Mouse (Mus musculus) midbrain, postnatal 0 days (tissue): ENCODE data around the gene Vmn1r86. TPM values are rescaled to one million over a fixed set of nuclear protein-coding genes. Genes with fewer than 3 reads are reported as not detected.

Experiments used
- ATAC-seq: fragments of 200-750 bp; cut with Nextera tagmentation; 2 replicates; pipeline ENCODE4 v1.8.0; 2017; ENCODE audit warnings: moderate number of reproducible peaks, mild to moderate bottlenecking, moderate TSS enrichment, moderate library complexity; ENCODE audit not compliant: low FRiP score
- DNase-seq: peaks from one replicate; pipeline ENCODE4 v3.0.0-alpha.2; 2015; ENCODE audit warnings: low spot score
- H3K27ac ChIP-seq: fragments of 300-500 bp; sonication (generic); 2 replicates; pipeline ENCODE4 v1.5.1; 2014; ENCODE audit warnings: low read depth, mild to moderate bottlenecking, low read length, mixed read lengths
- H3K27me3 ChIP-seq: fragments of 300-500 bp; sonication (generic); 2 replicates; pipeline ENCODE4 v1.6.1; 2014; ENCODE audit warnings: low read length, control low read depth, mixed read lengths; ENCODE audit not compliant: insufficient read depth
- H3K36me3 ChIP-seq: fragments of 300-500 bp; sonication (generic); 2 replicates; pipeline ENCODE4 v1.6.1; 2014; ENCODE audit warnings: low read length, control low read depth, mixed read lengths; ENCODE audit not compliant: insufficient read depth
- H3K4me1 ChIP-seq: fragments of 300-500 bp; sonication (generic); 2 replicates; pipeline ENCODE4 v1.6.1; 2014; ENCODE audit warnings: mild to moderate bottlenecking, control low read depth, antibody characterized with exemption, low read length, mixed read lengths; ENCODE audit not compliant: insufficient read depth
- H3K4me2 ChIP-seq: fragments of 300-500 bp; sonication (generic); 2 replicates; pipeline ENCODE4 v1.6.1; 2014; ENCODE audit warnings: low read depth, mild to moderate bottlenecking, low read length, mixed read lengths; ENCODE audit not compliant: poor library complexity, severe bottlenecking
- H3K4me3 ChIP-seq: fragments of 300-500 bp; sonication (generic); 2 replicates; pipeline ENCODE4 v1.5.1; 2014; ENCODE audit warnings: low read depth, mild to moderate bottlenecking, low read length, moderate library complexity
- H3K9ac ChIP-seq: fragments of 300-500 bp; sonication (generic); replicated peaks from 2 replicates; pipeline ENCODE4 v1.6.1; 2014; ENCODE audit warnings: mild to moderate bottlenecking, low read length, moderate library complexity, mixed read lengths; ENCODE audit not compliant: poor library complexity, severe bottlenecking
- H3K9me3 ChIP-seq: fragments of 300-500 bp; sonication (generic); 2 replicates; pipeline ENCODE4 v1.6.1; 2016; ENCODE audit warnings: low read length, control low read depth
- CTCF ChIP-seq: IDR thresholded peaks from 2 replicates; pipeline ENCODE4 v1.5.1; 2016; ENCODE audit warnings: antibody characterized with exemption, mild to moderate bottlenecking
- WGBS: fragments of 180-500 bp; shearing (Covaris S2); extraction: QIAGEN DNeasy Blood & Tissue Kit; methylation state at CpG from one replicate; pipeline ENCODE4 v1.1.7; 2014; 5-methylcytosine and 5-hydroxymethylcytosine counted together
- polyA plus RNA-seq: library from polyadenylated mRNA; unstranded; fragments of >200 nt; fragmentation: Nextera tagmentation; extraction: Ambion mirVana; gene quantifications from 2 replicates; pipeline ENCODE4 v1.2.1, GENCODE M21; 2015
- total RNA-seq: library from RNA; depleted of rRNA; stranded (reverse); fragments of >200 nt; gene quantifications from 2 replicates; pipeline ENCODE4 v1.2.3, GENCODE M21; 2014; rRNA removed

Gene Vmn1r86
- total and polyA plus RNA-seq, 2 experiments from 2014 or later, result not detected

GRCm38 (mm10) chr7:13053961-13054286 lies 65.8 kb downstream of the Vmn1r86 start:
- Histone ChIP-seq H3K27ac (peak overlapping the region; percentile 81), H3K27me3 (no peaks in the 10 kb centered on the region), H3K9me3 (no peaks in the 10 kb centered on the region), H3K9ac (peak overlapping the region; percentile 42), H3K4me2 (peak overlapping the region; percentile 58), H3K36me3 (no peaks in the 10 kb centered on the region; the same call in 1 of the 2 replicates), H3K4me3 (peak overlapping the region; percentile 58), H3K4me1 (peaks cover 5% of the 10 kb centered on the region; the same call in 1 of the 2 replicates)
- ATAC-seq, result no peak; the same call in 1 of the 2 replicates
- no peak for DNase-seq
- no peak for TF ChIP-seq CTCF
- WGBS, result 2% methylated on average over 15 of the region's 15 CpGs

DNA sequence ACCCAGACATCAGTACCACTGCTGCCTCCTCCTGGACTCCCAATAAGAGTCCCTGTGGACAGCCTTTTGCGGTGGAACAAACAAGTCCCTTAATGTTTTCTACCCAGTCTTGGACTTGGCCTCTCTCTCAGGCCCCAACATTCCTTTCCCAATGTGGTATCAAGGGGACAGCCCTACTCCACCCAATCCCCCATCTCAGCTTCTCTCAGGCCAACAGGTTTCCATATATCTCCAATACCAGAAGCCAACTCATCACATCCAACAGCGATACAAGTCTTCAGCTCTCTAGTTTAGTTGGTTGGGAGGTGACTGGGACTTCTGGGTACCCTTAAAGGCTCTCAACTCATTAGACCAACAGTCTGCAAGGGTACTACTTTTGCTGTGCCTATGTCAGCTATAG lies 66.2 kb downstream of the Vmn1r86 start:
- no peak for DNase-seq
- H3K4me2 ChIP-seq, result peak overlapping the region; percentile 58
- 94% methylated on average over 2 of the region's 2 CpGs for WGBS
- no peaks in the 10 kb centered on the region for H3K9me3 ChIP-seq
- H3K4me1 ChIP-seq, result peaks cover 5% of the 10 kb centered on the region; the same call in 1 of the 2 replicates
- H3K4me3 ChIP-seq, result peak overlapping the region; percentile 58
- peak overlapping the region; percentile 42 for H3K9ac ChIP-seq
- no peaks in the 10 kb centered on the region; the same call in 1 of the 2 replicates for H3K36me3 ChIP-seq
- no peaks in the 10 kb centered on the region for H3K27me3 ChIP-seq
- peak overlapping the region; percentile 81; the same call in 1 of the 2 replicates for H3K27ac ChIP-seq
- ATAC-seq, result no peak
- TF ChIP-seq CTCF, result no peak

GRCm38 (mm10) chr7:13053001-13053400 lies 66.7 kb downstream of the Vmn1r86 start:
- no peak for ATAC-seq
- WGBS, result 88% methylated on average over 13 of the region's 13 CpGs
- TF ChIP-seq CTCF, result no peak
- no peak overlapping the region for H3K27ac ChIP-seq
- no peak overlapping the region for H3K9ac ChIP-seq
- H3K36me3 ChIP-seq, result no peaks in the 10 kb centered on the region; the same call in 1 of the 2 replicates
- H3K4me1 ChIP-seq, result peaks cover 5% of the 10 kb centered on the region; the same call in 1 of the 2 replicates
- DNase-seq, result no peak
- no peak overlapping the region for H3K4me3 ChIP-seq
- no peaks in the 10 kb centered on the region for H3K27me3 ChIP-seq
- no peaks in the 10 kb centered on the region for H3K9me3 ChIP-seq
- no peak overlapping the region for H3K4me2 ChIP-seq

Other genes with a start within 250 kb of the Vmn1r86 start
- gene Zfp128, start 238.7 kb downstream of the Vmn1r86 start, total RNA-seq, result 16.6 and 17.9 TPM in 2 replicates
- 2.0 and 3.0 TPM in 2 replicates for gene Zfp128, start 238.7 kb downstream of the Vmn1r86 start, polyA plus RNA-seq
- gene Zscan22, start 222.1 kb downstream of the Vmn1r86 start, total RNA-seq, result 4.4 and 8.3 TPM in 2 replicates
- 2.6 and 3.7 TPM in 2 replicates for gene Zscan22, start 222.1 kb downstream of the Vmn1r86 start, polyA plus RNA-seq
- 1,185 and 1,542 TPM in 2 replicates for gene Rps5, start 197.6 kb downstream of the Vmn1r86 start, total RNA-seq
- 583 and 614 TPM in 2 replicates for gene Rps5, start 197.6 kb downstream of the Vmn1r86 start, polyA plus RNA-seq
- gene Rnf225, start 192.5 kb downstream of the Vmn1r86 start, total RNA-seq, result 1.9 and 2.7 TPM in 2 replicates
- gene Rnf225, start 192.5 kb downstream of the Vmn1r86 start, polyA plus RNA-seq, result 1.1 and 1.2 TPM in 2 replicates
- gene Zfp324, start 154.1 kb downstream of the Vmn1r86 start, total RNA-seq, result 31.7 and 35.4 TPM in 2 replicates
- 7.7 and 9.0 TPM in 2 replicates for gene Zfp324, start 154.1 kb downstream of the Vmn1r86 start, polyA plus RNA-seq
- 11.9 and 13.0 TPM in 2 replicates for gene Zfp446, start 142.1 kb downstream of the Vmn1r86 start, total RNA-seq
- gene Zfp446, start 142.1 kb downstream of the Vmn1r86 start, polyA plus RNA-seq, result 8.2 and 8.9 TPM in 2 replicates
- gene Slc27a5, start 121.7 kb downstream of the Vmn1r86 start, total RNA-seq, result not detected in 2 replicates
- gene Slc27a5, start 121.7 kb downstream of the Vmn1r86 start, polyA plus RNA-seq, result 0.18 and 0.21 TPM in 2 replicates
- 467 and 650 TPM in 2 replicates for gene Trim28, start 120.8 kb downstream of the Vmn1r86 start, total RNA-seq
- gene Trim28, start 120.8 kb downstream of the Vmn1r86 start, polyA plus RNA-seq, result 187 and 190 TPM in 2 replicates
- 37.5 and 70.8 TPM in 2 replicates for gene Zbtb45, start 109.9 kb downstream of the Vmn1r86 start, total RNA-seq
- 29.0 and 31.8 TPM in 2 replicates for gene Zbtb45, start 109.9 kb downstream of the Vmn1r86 start, polyA plus RNA-seq
- gene Chmp2a, start 85.1 kb downstream of the Vmn1r86 start, total RNA-seq, result 67.6 and 114 TPM in 2 replicates
- gene Chmp2a, start 85.1 kb downstream of the Vmn1r86 start, polyA plus RNA-seq, result 198 and 205 TPM in 2 replicates
- gene Ube2m, start 81.6 kb downstream of the Vmn1r86 start, total RNA-seq, result 359 and 383 TPM in 2 replicates
- gene Ube2m, start 81.6 kb downstream of the Vmn1r86 start, polyA plus RNA-seq, result 146 and 147 TPM in 2 replicates
- 13.2 and 14.4 TPM in 2 replicates for gene Mzf1, start 65.2 kb downstream of the Vmn1r86 start, total RNA-seq
- gene Mzf1, start 65.2 kb downstream of the Vmn1r86 start, polyA plus RNA-seq, result 12.2 TPM in 2 replicates
- 0.33 and 0.85 TPM in 2 replicates for gene Vmn1r85, start 24.7 kb downstream of the Vmn1r86 start, total RNA-seq
- 0.25 and 0.27 TPM in 2 replicates for gene Vmn1r85, start 24.7 kb downstream of the Vmn1r86 start, polyA plus RNA-seq
- gene Vmn1r87, start 20.2 kb upstream of the Vmn1r86 start, total RNA-seq, result not detected in 2 replicates
- not detected in 2 replicates for gene Vmn1r87, start 20.2 kb upstream of the Vmn1r86 start, polyA plus RNA-seq
- gene Vmn1r88, start 39.7 kb upstream of the Vmn1r86 start, total RNA-seq, result not detected in 2 replicates
- gene Vmn1r88, start 39.7 kb upstream of the Vmn1r86 start, polyA plus RNA-seq, result 0.01 TPM in 1 of 2 replicates, not detected in the other
- not detected in 2 replicates for gene Vmn1r89, start 93.1 kb upstream of the Vmn1r86 start, total RNA-seq
- gene Vmn1r89, start 93.1 kb upstream of the Vmn1r86 start, polyA plus RNA-seq, result not detected in 2 replicates
- 14.3 and 15.9 TPM in 2 replicates for gene Lig1, start 157.4 kb upstream of the Vmn1r86 start, total RNA-seq
- 33.7 and 35.3 TPM in 2 replicates for gene Lig1, start 157.4 kb upstream of the Vmn1r86 start, polyA plus RNA-seq
- gene Zswim9, start 158.8 kb upstream of the Vmn1r86 start, total RNA-seq, result 10.9 and 11.5 TPM in 2 replicates
- gene Zswim9, start 158.8 kb upstream of the Vmn1r86 start, polyA plus RNA-seq, result 6.6 and 8.1 TPM in 2 replicates
- gene Pla2g4c, start 204.7 kb upstream of the Vmn1r86 start, total RNA-seq, result 0.16 and 0.61 TPM in 2 replicates
- 0.27 and 0.32 TPM in 2 replicates for gene Pla2g4c, start 204.7 kb upstream of the Vmn1r86 start, polyA plus RNA-seq